Mouse (Mus musculus) midbrain, embryonic 11.5 days (tissue): ENCODE results near the gene Tcf21. TPM values are rescaled to one million over a fixed set of nuclear protein-coding genes. Genes with fewer than 3 reads are reported as not detected.

Experiments
- ATAC-seq: fragments of 200-750 bp; cut with Nextera tagmentation; 2 replicates; pipeline ENCODE4 v1.8.0; 2017; ENCODE audit warnings: moderate TSS enrichment, moderate library complexity; ENCODE audit not compliant: low FRiP score
- DNase-seq: peaks from one replicate; pipeline ENCODE4 v3.0.0; 2015; ENCODE audit warnings: low spot score; ENCODE audit errors: missing footprints
- H3K27ac ChIP-seq: fragments of 300-500 bp; sonication (generic); 2 replicates; pipeline ENCODE4 v1.5.1; 2014; ENCODE audit warnings: low read depth, low read length
- H3K27me3 ChIP-seq: fragments of 300-500 bp; sonication (generic); 2 replicates; pipeline ENCODE4 v1.6.1; 2014; ENCODE audit warnings: mild to moderate bottlenecking, low read length, moderate library complexity, mixed read lengths; ENCODE audit not compliant: control insufficient read depth, insufficient read depth
- H3K36me3 ChIP-seq: fragments of 300-500 bp; sonication (generic); 2 replicates; pipeline ENCODE4 v1.6.1; 2014; ENCODE audit warnings: mild to moderate bottlenecking, low read length, moderate library complexity, mixed read lengths; ENCODE audit not compliant: control insufficient read depth, insufficient read depth
- H3K4me1 ChIP-seq: fragments of 300-500 bp; sonication (generic); 2 replicates; pipeline ENCODE4 v1.6.1; 2014; ENCODE audit warnings: low read length; ENCODE audit not compliant: control insufficient read depth, insufficient read depth
- H3K4me2 ChIP-seq: fragments of 300-500 bp; sonication (generic); 2 replicates; pipeline ENCODE4 v1.6.1; 2014; ENCODE audit warnings: mild to moderate bottlenecking, moderate library complexity
- H3K4me3 ChIP-seq: fragments of 300-500 bp; sonication (generic); 2 replicates; pipeline ENCODE4 v1.5.1; 2014; ENCODE audit warnings: low read depth, low read length
- H3K9ac ChIP-seq: fragments of 300-500 bp; sonication (generic); 2 replicates; pipeline ENCODE4 v1.6.1; 2014; ENCODE audit warnings: low read length
- H3K9me3 ChIP-seq: fragments of 300-500 bp; sonication (generic); 2 replicates; pipeline ENCODE4 v1.6.1; 2016; ENCODE audit warnings: low read length; ENCODE audit not compliant: control insufficient read depth
- WGBS: fragments of 180-500 bp; shearing (Covaris S2); extraction: QIAGEN DNeasy Blood & Tissue Kit; methylation state at CpG from one replicate; pipeline ENCODE4 v1.1.7; 2014; 5-methylcytosine and 5-hydroxymethylcytosine counted together
- polyA plus RNA-seq: library from polyadenylated mRNA; unstranded; fragments of >200 nt; fragmentation: Nextera tagmentation; extraction: Ambion mirVana; gene quantifications from 2 replicates; pipeline ENCODE4 v1.2.1, GENCODE M21; 2014

Tcf21 gene
- polyA plus RNA-seq, 1 experiment from 2014 or later = 0.11 TPM

DNA sequence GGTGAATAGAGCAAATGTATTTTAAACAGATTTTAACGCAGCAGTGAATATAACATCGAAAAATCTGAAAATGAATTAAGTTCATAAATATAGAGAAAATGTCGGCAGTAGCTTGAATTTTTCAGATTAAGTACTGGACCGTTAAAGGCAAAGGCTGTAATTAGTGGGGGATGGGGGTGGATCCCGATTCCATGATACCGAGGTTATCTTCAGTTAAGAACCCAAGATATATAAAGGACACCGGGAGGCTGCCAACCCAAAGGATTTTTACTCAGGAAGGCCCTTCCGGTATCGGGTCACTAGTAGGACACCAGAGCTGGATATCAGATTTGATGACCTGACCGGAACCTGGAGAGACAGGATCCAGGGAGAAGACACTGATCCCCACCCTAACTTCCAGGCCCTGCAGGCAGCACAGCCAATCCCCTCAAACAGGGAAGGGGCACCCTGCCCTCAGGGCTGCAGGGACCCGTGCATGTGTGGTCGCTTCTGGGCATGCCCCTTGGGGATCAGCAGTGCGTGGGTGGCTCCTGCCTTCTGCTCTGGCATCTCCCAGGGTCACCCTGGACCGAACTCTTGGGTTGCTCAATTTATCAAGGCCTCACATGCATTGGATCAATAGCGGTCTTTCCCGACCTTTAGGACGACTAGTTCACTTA lies 22.9 kb upstream of the Tcf21 start:
- ATAC-seq = peak; percentile 65
- H3K4me1 ChIP-seq = no peaks in the 10 kb centered on the region
- no peak overlapping the region for H3K4me3 ChIP-seq
- no peak overlapping the region for H3K27ac ChIP-seq
- no peak overlapping the region for H3K9ac ChIP-seq
- H3K36me3 ChIP-seq = no peaks in the 10 kb centered on the region
- no peaks in the 10 kb centered on the region for H3K9me3 ChIP-seq
- peak; percentile 93 for DNase-seq
- peaks cover 57% of the 10 kb centered on the region for H3K27me3 ChIP-seq
- H3K4me2 ChIP-seq = no peak overlapping the region
- WGBS = 2% methylated on average over 17 of the region's 17 CpGs

DNA sequence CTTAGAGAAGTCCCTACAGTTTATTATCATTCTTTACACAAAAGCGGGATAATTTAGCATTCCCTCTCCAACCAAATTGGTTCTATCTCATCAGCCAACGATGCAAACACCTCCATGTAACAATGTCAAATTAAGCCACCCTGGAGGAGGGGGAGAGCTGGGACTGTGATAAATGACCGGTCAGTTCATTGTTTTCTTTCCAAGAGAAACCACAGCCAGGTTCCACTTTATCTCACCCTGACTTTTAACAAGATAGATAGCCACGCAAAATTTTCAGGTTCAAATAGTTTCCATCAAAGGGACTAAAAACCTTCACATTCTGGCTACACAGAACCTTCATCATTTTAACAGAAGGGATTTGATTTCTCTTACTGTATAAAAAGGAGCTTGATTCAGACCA lies 22.1 kb upstream of the Tcf21 start:
- Histone ChIP-seq H3K36me3 (no peaks in the 10 kb centered on the region), H3K27me3 (peaks cover 59% of the 10 kb centered on the region), H3K4me2 (no peak overlapping the region), H3K4me3 (no peak overlapping the region), H3K27ac (no peak overlapping the region), H3K9ac (no peak overlapping the region), H3K4me1 (no peaks in the 10 kb centered on the region), H3K9me3 (no peaks in the 10 kb centered on the region)
- ATAC-seq (no peak), DNase-seq (peak; percentile 88)
- WGBS = 2% methylated on average over 4 of the region's 4 CpGs

DNA sequence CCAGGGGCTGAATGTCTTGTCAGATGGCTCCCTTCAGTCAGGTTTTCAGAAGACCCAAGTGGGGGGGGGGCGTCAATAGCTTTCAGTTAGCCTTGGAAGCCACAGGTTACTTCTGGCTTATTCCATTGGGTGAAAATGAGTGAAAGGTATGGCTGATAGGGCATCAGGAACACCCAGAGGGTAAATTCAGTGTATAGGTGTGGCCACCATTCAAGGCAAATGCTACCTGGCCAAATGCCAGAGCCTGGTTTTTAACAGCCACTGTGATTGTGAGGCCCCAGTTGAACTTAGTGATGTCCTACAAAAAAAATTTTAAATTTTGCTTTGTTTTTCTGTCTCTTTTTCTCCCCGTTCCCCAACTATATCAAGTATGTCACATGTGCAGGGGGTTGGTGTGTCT lies 6.3 kb upstream of the Tcf21 start:
- Histone ChIP-seq H3K4me2 (no peak overlapping the region), H3K27me3 (peaks cover 29% of the 10 kb centered on the region), H3K9ac (no peak overlapping the region), H3K9me3 (no peaks in the 10 kb centered on the region), H3K36me3 (no peaks in the 10 kb centered on the region), H3K4me3 (no peak overlapping the region), H3K4me1 (no peaks in the 10 kb centered on the region), H3K27ac (no peak overlapping the region)
- ATAC-seq (no peak), DNase-seq (peak; percentile 4)
- WGBS = 86% methylated on average over 2 of the region's 2 CpGs

DNA sequence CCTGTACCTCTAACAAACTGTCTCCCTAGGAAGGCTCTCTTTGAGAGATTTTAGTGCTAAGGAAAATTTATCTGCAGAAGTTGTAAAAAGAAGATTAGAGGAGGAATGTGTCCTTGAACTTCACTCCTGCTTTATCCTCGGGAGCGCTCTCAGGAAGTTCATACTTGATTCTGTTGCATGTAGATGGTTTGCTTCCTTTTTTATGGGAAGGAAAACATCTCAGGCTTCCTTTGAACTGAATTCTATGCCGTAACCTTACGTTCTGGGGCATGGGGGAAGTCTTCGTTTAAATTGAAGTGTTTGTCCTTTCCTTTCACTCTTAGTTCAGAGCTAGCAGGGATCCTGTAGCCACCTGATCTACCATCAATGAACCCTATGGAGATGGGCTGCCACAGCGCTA lies 2.9 kb upstream of the Tcf21 start:
- DNase-seq (peak; percentile 86), ATAC-seq (no peak)
- Histone ChIP-seq H3K27me3 (peaks cover 59% of the 10 kb centered on the region), H3K9me3 (no peaks in the 10 kb centered on the region), H3K36me3 (no peaks in the 10 kb centered on the region), H3K4me2 (no peak overlapping the region), H3K4me1 (peaks cover 5% of the 10 kb centered on the region), H3K27ac (no peak overlapping the region), H3K9ac (no peak overlapping the region), H3K4me3 (no peak overlapping the region)
- WGBS = 14% methylated on average over 6 of the region's 6 CpGs

DNA sequence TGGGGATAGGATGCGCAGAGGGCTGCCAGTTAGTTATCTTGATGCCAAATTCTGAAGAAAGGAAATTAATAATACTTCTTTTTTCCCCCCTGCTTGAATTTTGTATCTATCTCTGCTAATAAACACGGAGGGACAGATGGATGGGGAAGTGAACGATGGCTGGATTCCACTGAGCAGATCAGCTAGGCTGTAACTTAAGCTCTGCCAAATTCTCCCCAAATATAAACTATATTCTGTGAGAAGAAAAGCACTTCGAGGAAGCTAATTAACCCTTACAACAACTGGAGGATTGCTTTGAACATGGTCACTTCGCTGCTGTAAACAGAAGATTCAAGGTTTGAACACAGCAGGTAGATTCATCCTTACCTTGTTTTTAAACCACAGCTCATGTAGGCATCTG lies 2.5 kb upstream of the Tcf21 start:
- Histone ChIP-seq H3K9ac (no peak overlapping the region), H3K4me1 (peaks cover 5% of the 10 kb centered on the region), H3K4me2 (no peak overlapping the region), H3K9me3 (no peaks in the 10 kb centered on the region), H3K4me3 (no peak overlapping the region), H3K27ac (no peak overlapping the region), H3K36me3 (no peaks in the 10 kb centered on the region), H3K27me3 (peaks cover 63% of the 10 kb centered on the region)
- 9% methylated on average over 5 of the region's 5 CpGs for WGBS
- no peak for ATAC-seq
- peak; percentile 87 for DNase-seq

DNA sequence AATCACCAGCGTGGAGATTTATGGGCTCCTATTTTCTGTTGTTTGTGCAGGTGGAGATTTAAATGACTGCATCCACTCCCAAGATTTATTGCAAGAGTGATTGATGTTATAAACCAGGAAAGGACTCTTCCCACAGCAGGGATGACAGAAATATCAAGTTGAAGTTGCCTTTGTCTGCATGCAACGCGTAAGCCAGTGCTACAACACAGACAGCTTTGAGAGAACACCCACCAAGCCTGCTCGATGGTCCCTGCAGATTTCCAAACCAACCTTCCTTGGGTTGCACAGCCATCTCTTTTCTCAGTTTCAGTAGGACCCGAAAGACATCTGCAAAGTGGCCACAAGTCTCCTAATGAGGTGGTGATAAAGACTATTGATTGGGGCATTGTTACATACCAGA lies 1.7 kb upstream of the Tcf21 start:
- Histone ChIP-seq H3K27ac (no peak overlapping the region), H3K27me3 (peaks cover 66% of the 10 kb centered on the region), H3K36me3 (no peaks in the 10 kb centered on the region), H3K9me3 (no peaks in the 10 kb centered on the region), H3K4me1 (peaks cover 5% of the 10 kb centered on the region), H3K4me3 (no peak overlapping the region), H3K4me2 (no peak overlapping the region), H3K9ac (no peak overlapping the region)
- DNase-seq (peak; percentile 90), ATAC-seq (no peak)
- 4% methylated on average over 5 of the region's 5 CpGs for WGBS

DNA sequence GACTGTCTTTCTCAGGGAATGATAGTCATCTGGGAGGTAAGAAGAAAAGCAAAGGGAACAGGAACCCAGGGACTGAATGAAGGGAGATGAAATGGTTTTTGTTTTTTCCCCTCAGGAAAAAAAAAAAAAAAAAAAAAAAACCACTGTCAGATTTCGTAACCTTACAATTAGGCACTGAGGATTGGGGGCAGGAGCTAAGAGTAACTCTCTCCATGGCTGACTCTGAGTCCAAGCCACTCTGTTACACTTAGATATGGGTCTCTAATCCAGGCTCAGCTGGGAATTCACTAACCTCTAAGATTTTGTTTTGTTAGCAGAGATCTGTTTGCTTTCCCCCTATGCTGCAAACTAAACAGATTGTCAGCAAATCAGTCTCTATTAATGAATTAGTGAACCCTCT lies 1.3 kb upstream of the Tcf21 start:
- Histone ChIP-seq H3K9me3 (no peaks in the 10 kb centered on the region), H3K4me2 (no peak overlapping the region), H3K27ac (no peak overlapping the region), H3K36me3 (no peaks in the 10 kb centered on the region), H3K9ac (no peak overlapping the region), H3K27me3 (peaks cover 71% of the 10 kb centered on the region), H3K4me3 (no peak overlapping the region), H3K4me1 (peaks cover 5% of the 10 kb centered on the region)
- ATAC-seq (no peak), DNase-seq (no peak)
- WGBS = 6% methylated on average over 1 of the region's 1 CpGs

DNA sequence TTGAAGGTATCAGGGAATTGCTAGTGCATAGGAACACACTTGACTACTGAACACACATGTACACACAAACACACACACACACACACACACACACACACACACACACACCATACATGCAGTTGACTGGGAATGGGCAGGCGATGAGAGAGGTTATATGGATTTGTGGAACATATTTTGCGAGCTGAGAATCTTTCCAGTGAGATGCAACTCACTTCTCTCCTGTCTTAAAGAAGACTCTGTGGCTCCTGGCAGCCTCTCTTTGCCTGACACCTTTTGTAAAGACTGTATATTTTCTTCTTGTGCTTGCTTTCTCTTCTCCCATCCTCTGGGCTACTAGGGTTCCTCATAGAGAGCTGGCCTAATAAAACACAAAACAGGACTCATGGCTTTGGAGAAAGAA lies 867 bp upstream of the Tcf21 start:
- no peak overlapping the region for H3K4me2 ChIP-seq
- peaks cover 75% of the 10 kb centered on the region for H3K27me3 ChIP-seq
- H3K4me1 ChIP-seq = peaks cover 5% of the 10 kb centered on the region
- ATAC-seq = no peak
- H3K36me3 ChIP-seq = no peaks in the 10 kb centered on the region
- H3K27ac ChIP-seq = no peak overlapping the region
- no peaks in the 10 kb centered on the region for H3K9me3 ChIP-seq
- DNase-seq = peak; percentile 93
- no peak overlapping the region for H3K4me3 ChIP-seq
- no peak overlapping the region for H3K9ac ChIP-seq
- 9% methylated on average over 2 of the region's 2 CpGs for WGBS

DNA sequence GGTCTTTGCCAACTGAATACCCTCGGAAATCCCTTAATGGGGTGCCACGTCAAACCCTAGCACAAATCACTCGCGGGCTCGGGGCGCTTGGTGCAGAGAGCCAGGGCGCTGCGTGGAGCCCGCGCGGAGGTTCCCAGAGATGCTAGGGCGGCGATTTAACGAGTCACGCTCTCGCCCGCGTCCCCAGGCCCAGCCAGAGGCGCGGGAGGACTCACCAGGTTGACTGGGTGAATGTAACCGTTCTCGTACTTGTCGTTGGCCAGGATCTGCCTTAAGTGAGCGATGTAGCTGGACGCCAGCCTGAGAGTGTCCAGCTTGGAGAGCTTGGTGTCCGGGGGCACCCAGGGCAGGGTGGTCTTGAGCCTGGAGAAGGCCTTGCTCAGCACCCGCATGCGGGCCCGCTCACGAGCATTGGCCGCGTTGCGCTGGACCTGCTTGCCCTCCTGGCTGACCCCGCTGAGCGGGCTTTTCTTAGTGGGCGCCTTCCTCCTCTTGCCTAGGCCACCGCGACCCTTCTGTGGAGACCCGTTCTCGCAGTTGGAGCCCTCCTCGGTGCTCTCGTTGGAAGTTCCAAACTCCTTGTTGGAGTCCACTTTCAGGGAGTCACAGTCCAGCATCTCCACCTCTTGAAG lies 619 bp downstream of the Tcf21 start:
- H3K27ac ChIP-seq = no peak overlapping the region
- peaks cover 89% of the 10 kb centered on the region for H3K27me3 ChIP-seq
- no peaks in the 10 kb centered on the region for H3K9me3 ChIP-seq
- H3K9ac ChIP-seq = no peak overlapping the region
- peak; percentile 98 for DNase-seq
- H3K4me1 ChIP-seq = peaks cover 5% of the 10 kb centered on the region
- no peaks in the 10 kb centered on the region for H3K36me3 ChIP-seq
- H3K4me3 ChIP-seq = no peak overlapping the region
- ATAC-seq = peak; percentile 34; the same call in 1 of the 2 replicates
- under 1% methylated on average over 42 of the region's 42 CpGs for WGBS
- peak overlapping the region; percentile 15; the same call in 1 of the 2 replicates for H3K4me2 ChIP-seq
